Comparison of ENCODE assay signal across 8 mouse cellular contexts in the genomic region with DNA sequence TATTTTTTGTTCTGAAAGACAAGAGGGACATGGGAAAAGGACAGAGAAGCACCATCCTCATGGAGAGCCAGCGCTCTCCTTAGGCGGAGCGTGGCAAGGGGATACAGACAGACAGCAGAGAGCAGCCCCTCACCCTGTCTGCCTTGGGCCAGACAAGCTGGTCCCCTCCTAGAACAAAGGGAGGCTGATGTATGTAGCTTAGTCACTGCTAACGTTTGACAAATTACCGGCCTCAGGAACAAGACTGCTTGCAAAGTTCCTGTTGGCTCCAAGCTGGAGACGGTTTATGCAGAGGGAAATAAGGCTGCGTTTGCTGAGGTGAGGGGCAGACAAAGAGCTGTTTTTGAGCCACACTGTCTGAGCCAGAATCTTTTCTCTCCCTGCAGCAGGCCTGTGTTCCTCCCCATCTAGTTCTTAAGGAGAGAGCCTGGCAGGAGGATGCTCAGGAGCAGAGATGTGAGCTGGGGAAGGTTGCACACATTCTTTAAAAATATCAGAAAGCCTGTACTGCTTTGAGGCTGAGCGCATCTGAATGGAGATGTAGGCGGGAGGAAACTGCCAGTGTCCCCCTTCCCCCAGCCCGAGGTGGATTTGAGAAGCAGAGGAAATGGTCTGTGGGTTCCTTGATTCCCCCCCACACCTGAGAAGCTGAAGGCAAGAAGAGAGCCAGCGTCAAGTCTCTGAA. TPM values are rescaled to one million over a fixed set of nuclear protein-coding genes. Genes with fewer than 3 reads are reported as not detected.
DNase-seq lines count a peak whose midpoint lies in the region; ATAC-seq lines count a peak whose summit lies in the region.

No protein-coding gene starts in this region.

- WGBS in forebrain, embryonic 13.5 days = 30% methylated on average over 11 of the region's 11 CpGs
- WGBS in midbrain, embryonic 13.5 days = 26% methylated on average over 11 of the region's 11 CpGs
- WGBS in liver, embryonic 11.5 days = 53% methylated on average over 11 of the region's 11 CpGs

- no peaks in the 10 kb centered on the region for H3K27me3 ChIP-seq in forebrain, embryonic 13.5 days
- no peaks in the 10 kb centered on the region for H3K27me3 ChIP-seq in midbrain, embryonic 13.5 days
- no peaks in the 10 kb centered on the region for H3K27me3 ChIP-seq in liver, embryonic 11.5 days (replicated peaks; ENCODE audit: control insufficient read depth, insufficient read depth, low read length)

- no peak overlapping the region for H3K4me2 ChIP-seq in forebrain, embryonic 13.5 days
- no peak overlapping the region for H3K4me2 ChIP-seq in midbrain, embryonic 13.5 days (replicated peaks)
- H3K4me2 ChIP-seq in liver, embryonic 11.5 days = no peak overlapping the region

- intact Hi-C loops in left cerebral cortex, postnatal 36 days (cut with DNase I) = loop anchor here (5.0 kb wide), 1 partner anchor 39 kb away; no protein-coding TSS in a partner anchor
- intact Hi-C loops in left cerebral cortex, postnatal 4 days (cut with DNase I) = no loop called here

- H3K36me3 ChIP-seq in forebrain, embryonic 13.5 days (ENCODE audit: poor library complexity, severe bottlenecking) = no peaks in the 10 kb centered on the region
- H3K36me3 ChIP-seq in midbrain, embryonic 13.5 days = no peaks in the 10 kb centered on the region
- H3K36me3 ChIP-seq in liver, embryonic 11.5 days (ENCODE audit: control insufficient read depth, insufficient read depth, low read length) = no peaks in the 10 kb centered on the region

- H3K9ac ChIP-seq in forebrain, embryonic 13.5 days = 0 out of 2 replicates have a peak overlapping the region, but pooled peaks have one; percentile 2
- H3K9ac ChIP-seq in midbrain, embryonic 13.5 days (replicated peaks) = peak overlapping the region; percentile 53
- no peak overlapping the region for H3K9ac ChIP-seq in liver, embryonic 11.5 days (ENCODE audit: low read depth, low read length)

- peak overlapping the region; percentile 41 for H3K27ac ChIP-seq in forebrain, embryonic 13.5 days
- peak overlapping the region; percentile 80 for H3K27ac ChIP-seq in midbrain, embryonic 13.5 days
- H3K27ac ChIP-seq in liver, embryonic 11.5 days (ENCODE audit: low read depth, low read length) = no peak overlapping the region

- peak; percentile 25; the same call in 1 of the 2 replicates for ATAC-seq in forebrain, embryonic 13.5 days
- ATAC-seq in midbrain, embryonic 13.5 days = peak; percentile 34; the same call in 1 of the 2 replicates
- ATAC-seq in liver, embryonic 11.5 days (replicated peaks; ENCODE audit: low FRiP score) = no peak

- H3K4me1 ChIP-seq in forebrain, embryonic 13.5 days = peaks cover 45% of the 10 kb centered on the region
- H3K4me1 ChIP-seq in midbrain, embryonic 13.5 days (replicated peaks) = peaks cover 46% of the 10 kb centered on the region
- no peaks in the 10 kb centered on the region for H3K4me1 ChIP-seq in liver, embryonic 11.5 days (replicated peaks; ENCODE audit: control insufficient read depth, insufficient read depth, low read length)

- DNase-seq in left cerebral cortex, postnatal 36 days (ENCODE audit: low spot score in 2 of 2) = peak; percentile 66 to 68
- no peak for DNase-seq in left cerebral cortex, postnatal 4 days
- peak; percentile 63 to 66 for DNase-seq in thymus, postnatal 10 days (ENCODE audit: low spot score in 2 of 2)
- DNase-seq in liver, embryonic 11.5 days (ENCODE audit: low spot score) = no peak
- DNase-seq in cerebellum, postnatal 10 days = no peak
- no peak for DNase-seq in heart, adult 11 months

- no peak overlapping the region for H3K4me3 ChIP-seq in forebrain, embryonic 13.5 days
- H3K4me3 ChIP-seq in midbrain, embryonic 13.5 days (replicated peaks) = no peak overlapping the region
- H3K4me3 ChIP-seq in liver, embryonic 11.5 days (ENCODE audit: low read depth, low read length) = no peak overlapping the region

- no peaks in the 10 kb centered on the region for H3K9me3 ChIP-seq in forebrain, embryonic 13.5 days (replicated peaks)
- H3K9me3 ChIP-seq in midbrain, embryonic 13.5 days = no peaks in the 10 kb centered on the region
- no peaks in the 10 kb centered on the region for H3K9me3 ChIP-seq in liver, embryonic 11.5 days (ENCODE audit: control insufficient read depth, low read length)

RNA-seq across cellular contexts. Expression of gene Calm1, which starts 28.9 kb away (rescaled TPM):
- total RNA-seq in left cerebral cortex, postnatal 36 days (2021) = 1,000 to 10,000 TPM; 2,172 to 2,300 TPM
- total RNA-seq in left cerebral cortex, postnatal 4 days (2021) = 1,000 to 10,000 TPM; 1,473 to 1,476 TPM
- 1,816 and 2,096 TPM in 2 replicates for polyA plus RNA-seq in forebrain, embryonic 13.5 days (2015; fragmentation: Nextera tagmentation; extraction: Ambion mirVana)
- 2,058 and 2,203 TPM in 2 replicates for polyA plus RNA-seq in midbrain, embryonic 13.5 days (2015; fragmentation: Nextera tagmentation; extraction: Ambion mirVana)
- polyA plus RNA-seq in liver, embryonic 11.5 days (2014; fragmentation: Nextera tagmentation; extraction: Ambion mirVana) = 957 and 975 TPM in 2 replicates

Comparison
In these comparisons a context has a peak if more than half of its experiments do, and no peak if none do; other contexts are left out.
1. DNase-seq: peak in left cerebral cortex, postnatal 36 days (2 of 2) and thymus, postnatal 10 days (2 of 2); none in left cerebral cortex, postnatal 4 days (single experiment), liver, embryonic 11.5 days (single experiment), cerebellum, postnatal 10 days (0 of 2) and heart, adult 11 months (single experiment).